In the genomic region with DNA sequence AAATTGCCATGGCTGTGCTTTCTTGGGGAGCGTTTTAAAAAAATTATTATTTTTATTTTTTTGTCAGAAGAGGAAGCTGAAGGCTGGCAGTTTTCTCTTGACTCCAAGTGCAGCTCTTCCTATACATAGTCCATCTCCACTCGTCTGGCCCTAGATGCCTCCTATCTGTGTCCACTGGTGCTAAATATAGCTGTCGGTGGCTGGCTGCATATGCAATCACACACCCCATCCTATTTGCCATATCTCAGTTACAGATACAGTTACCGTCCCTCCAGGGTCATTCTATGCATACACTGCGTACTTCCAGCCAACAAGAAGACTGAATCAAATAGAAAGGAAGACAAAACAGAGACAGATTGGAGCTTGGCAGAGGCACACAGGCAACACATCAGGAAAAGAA, we compare ENCODE assay signal across 14 mouse cellular contexts.
A peak's percentile ranks its signal among the peaks of the same experiment; 100 is the strongest.
DNase-seq lines count a peak whose midpoint lies in the region; ATAC-seq and TF ChIP-seq lines count a peak whose summit lies in the region.
"Had no signal": no experiment of that assay in that cellular context is flagged by ENCODE, and none has a peak within 500 bp of the region (broad histone marks: within the 10 kb centered on the region; RNA-seq: fewer than 3 reads in every experiment).

No protein-coding gene starts in this region.

- H3K4me1 ChIP-seq in forebrain, postnatal 0 days (ENCODE audit: insufficient read depth), result peaks cover 8% of the 10 kb centered on the region; the same call in 1 of the 2 replicates
- H3K4me1 ChIP-seq in forebrain, embryonic 14.5 days (ENCODE audit: control insufficient read depth, insufficient read depth, low read length), result peaks cover 3% of the 10 kb centered on the region; the same call in 1 of the 2 replicates
- peaks cover 4% of the 10 kb centered on the region for H3K4me1 ChIP-seq in intestine, embryonic 16.5 days (ENCODE audit: control insufficient read depth, insufficient read depth, low read length)
- peaks cover 16% of the 10 kb centered on the region for H3K4me1 ChIP-seq in intestine, embryonic 15.5 days (replicated peaks)
- H3K4me1 ChIP-seq in brown adipose tissue, adult 24 weeks (ENCODE audit: control insufficient read depth, insufficient read depth, insufficient read length, low read length), result no peaks in the 10 kb centered on the region
- peaks cover 33% of the 10 kb centered on the region for H3K4me1 ChIP-seq in limb, embryonic 13.5 days
- 0 out of 2 replicates have a peak, but pooled peaks cover 3% of the 10 kb centered on the region for H3K4me1 ChIP-seq in thymus, adult 2 months (replicated peaks; ENCODE audit: control insufficient read depth, insufficient read depth, low read length)

- peak overlapping the region; percentile 51; the same call in 1 of the 2 replicates for H3K4me3 ChIP-seq in forebrain, postnatal 0 days (ENCODE audit: low read depth, low read length)
- H3K4me3 ChIP-seq in forebrain, embryonic 14.5 days (ENCODE audit: low read depth, low read length), result no peak overlapping the region
- H3K4me3 ChIP-seq in intestine, embryonic 16.5 days (ENCODE audit: low read length), result no peak overlapping the region
- H3K4me3 ChIP-seq in intestine, embryonic 15.5 days (replicated peaks), result no peak overlapping the region
- H3K4me3 ChIP-seq in brown adipose tissue, adult 24 weeks (ENCODE audit: insufficient read depth, low read depth, low read length), result peak overlapping the region; percentile 69
- H3K4me3 ChIP-seq in limb, embryonic 13.5 days, result no peak overlapping the region
- H3K4me3 ChIP-seq in thymus, adult 2 months (ENCODE audit: control insufficient read depth, insufficient read depth, low read length), result no peak overlapping the region
- H3K4me3 ChIP-seq: myocyte had no signal

- no peaks in the 10 kb centered on the region for H3K36me3 ChIP-seq in forebrain, postnatal 0 days (ENCODE audit: insufficient read depth)
- H3K36me3 ChIP-seq in forebrain, embryonic 14.5 days (ENCODE audit: control insufficient read depth, insufficient read depth, low read length), result no peaks in the 10 kb centered on the region
- H3K36me3 ChIP-seq in intestine, embryonic 16.5 days (ENCODE audit: control insufficient read depth, insufficient read depth, low read length), result no peaks in the 10 kb centered on the region
- H3K36me3 ChIP-seq in intestine, embryonic 15.5 days, result no peaks in the 10 kb centered on the region
- H3K36me3 ChIP-seq in limb, embryonic 13.5 days, result no peaks in the 10 kb centered on the region
- H3K36me3 ChIP-seq in thymus, adult 2 months (ENCODE audit: control insufficient read depth, insufficient read depth, low read length), result no peaks in the 10 kb centered on the region

- H3K4me2 ChIP-seq in forebrain, postnatal 0 days (ENCODE audit: low read depth), result peak overlapping the region; percentile 99; the same call in 1 of the 2 replicates
- no peak overlapping the region for H3K4me2 ChIP-seq in forebrain, embryonic 14.5 days (ENCODE audit: low read length)
- H3K4me2 ChIP-seq in intestine, embryonic 16.5 days (ENCODE audit: low read depth, low read length), result peak overlapping the region; percentile 88; the same call in 1 of the 2 replicates
- H3K4me2 ChIP-seq in intestine, embryonic 15.5 days (replicated peaks), result no peak overlapping the region
- peak overlapping the region; percentile 98; the same call in 1 of the 2 replicates for H3K4me2 ChIP-seq in limb, embryonic 13.5 days (replicated peaks)

- no peak for TF ChIP-seq CTCF in forebrain, postnatal 0 days (IDR thresholded peaks at IDR 0.05; ENCODE audit: low read depth)
- no peak for TF ChIP-seq CTCF in thymus, adult 2 months (IDR thresholded peaks at IDR 0.05; ENCODE audit: borderline replicate concordance, control insufficient read depth, extremely low read depth, insufficient read depth, low read length, poor library complexity)

- no peak for ATAC-seq in forebrain, postnatal 0 days
- ATAC-seq in forebrain, embryonic 14.5 days, result no peak
- no peak for ATAC-seq in intestine, embryonic 16.5 days
- ATAC-seq in intestine, embryonic 15.5 days, result no peak
- no peak for ATAC-seq in limb, embryonic 13.5 days (ENCODE audit: low FRiP score, low read depth)
- ATAC-seq: activated CD4-positive, CD25-positive, alpha-beta regulatory T cell, adult 4 months had no signal

- 49% methylated on average over 5 of the region's 5 CpGs for WGBS in forebrain, postnatal 0 days
- whole genome bisulfite sequencing in forebrain, embryonic 14.5 days, result 40% methylated on average over 5 of the region's 5 CpGs
- 48% methylated on average over 5 of the region's 5 CpGs for WGBS in intestine, embryonic 16.5 days
- 49% methylated on average over 5 of the region's 5 CpGs for WGBS in intestine, embryonic 15.5 days
- 53% methylated on average over 5 of the region's 5 CpGs for WGBS in limb, embryonic 13.5 days
- WGBS in thymus, adult 2 months, result 90% methylated on average over 5 of the region's 5 CpGs

- no peaks in the 10 kb centered on the region for H3K9me3 ChIP-seq in forebrain, postnatal 0 days (ENCODE audit: low read length)
- H3K9me3 ChIP-seq in forebrain, embryonic 14.5 days (replicated peaks; ENCODE audit: control insufficient read depth, low read length), result no peaks in the 10 kb centered on the region
- H3K9me3 ChIP-seq in intestine, embryonic 16.5 days (ENCODE audit: control insufficient read depth, low read length), result no peaks in the 10 kb centered on the region
- H3K9me3 ChIP-seq in intestine, embryonic 15.5 days, result no peaks in the 10 kb centered on the region
- no peaks in the 10 kb centered on the region for H3K9me3 ChIP-seq in limb, embryonic 13.5 days

- no peak for DNase-seq in forebrain, postnatal 0 days
- no peak for DNase-seq in forebrain, embryonic 14.5 days (ENCODE audit: low spot score)
- no peak for DNase-seq in thymus, adult 2 months
- no peak for DNase-seq in spleen, postnatal 4 days (ENCODE audit: low spot score in 2 of 2)
- DNase-seq: cerebellum, adult 8-10 months; kidney, adult 8-10 months; liver; thymus, postnatal 14 days had no signal

- no peak overlapping the region for H3K9ac ChIP-seq in forebrain, postnatal 0 days
- no peak overlapping the region for H3K9ac ChIP-seq in forebrain, embryonic 14.5 days (ENCODE audit: low read length)
- no peak overlapping the region for H3K9ac ChIP-seq in intestine, embryonic 16.5 days (ENCODE audit: low read depth, low read length)
- H3K9ac ChIP-seq in intestine, embryonic 15.5 days, result no peak overlapping the region
- H3K9ac ChIP-seq in limb, embryonic 13.5 days, result no peak overlapping the region

- no peak for TF ChIP-seq POLR2A in thymus, adult 2 months (IDR thresholded peaks at IDR 0.05; ENCODE audit: control insufficient read depth, extremely low read depth, insufficient read depth, low read length, poor library complexity)

- peaks cover 19% of the 10 kb centered on the region; the same call in 1 of the 2 replicates for H3K27me3 ChIP-seq in forebrain, postnatal 0 days (ENCODE audit: insufficient read depth, low read length)
- H3K27me3 ChIP-seq in forebrain, embryonic 14.5 days (replicated peaks; ENCODE audit: control insufficient read depth, insufficient read depth, low read length), result peaks cover 28% of the 10 kb centered on the region
- peaks cover 25% of the 10 kb centered on the region for H3K27me3 ChIP-seq in intestine, embryonic 16.5 days (replicated peaks; ENCODE audit: control insufficient read depth, insufficient read depth, low read length)
- H3K27me3 ChIP-seq in intestine, embryonic 15.5 days (replicated peaks), result peaks cover 21% of the 10 kb centered on the region
- H3K27me3 ChIP-seq in limb, embryonic 13.5 days, result peaks cover 50% of the 10 kb centered on the region
- H3K27me3 ChIP-seq in thymus, adult 2 months (ENCODE audit: control insufficient read depth, insufficient read depth, low read length), result no peaks in the 10 kb centered on the region; the same call in 1 of the 2 replicates

- H3K27ac ChIP-seq in forebrain, postnatal 0 days (ENCODE audit: low read depth, low read length), result no peak overlapping the region
- H3K27ac ChIP-seq in forebrain, embryonic 14.5 days (ENCODE audit: low read depth, low read length), result no peak overlapping the region
- no peak overlapping the region for H3K27ac ChIP-seq in intestine, embryonic 16.5 days (ENCODE audit: low read length)
- no peak overlapping the region for H3K27ac ChIP-seq in intestine, embryonic 15.5 days
- no peak overlapping the region for H3K27ac ChIP-seq in brown adipose tissue, adult 24 weeks (replicated peaks; ENCODE audit: low read depth, low read length)
- H3K27ac ChIP-seq in limb, embryonic 13.5 days, result no peak overlapping the region
- H3K27ac ChIP-seq in thymus, adult 2 months (ENCODE audit: control insufficient read depth, insufficient read depth, low read length), result no peak overlapping the region

Comparison
In these comparisons a context has a peak if more than half of its experiments do, and no peak if none do; other contexts are left out.
1. H3K4me2 ChIP-seq: peak in forebrain, postnatal 0 days (single experiment), intestine, embryonic 16.5 days (single experiment) and limb, embryonic 13.5 days (single experiment); none in forebrain, embryonic 14.5 days (single experiment) and intestine, embryonic 15.5 days (single experiment).
2. H3K4me3 ChIP-seq: peak in forebrain, postnatal 0 days (single experiment) and brown adipose tissue, adult 24 weeks (single experiment); none in forebrain, embryonic 14.5 days (single experiment), intestine, embryonic 16.5 days (single experiment), intestine, embryonic 15.5 days (single experiment), limb, embryonic 13.5 days (single experiment) and thymus, adult 2 months (single experiment).